Mouse (Mus musculus) myocyte (in vitro differentiated cells): ENCODE measurements at regions not wholly inside any gene's neighbourhood (a gene's known extent, or its start where the extent isn't known, plus 50 kb on each side); places are given as distances from the start of the nearest gene placed in this dataset.

Experiments
- MYOD1 ChIP-seq, 3 experiments: IDR thresholded peaks; one replicate each; pipeline ENCODE4 v1.6.1; 2011; ENCODE audit warnings: control low read depth in 2 of 3, low read depth in 2 of 3, mild to moderate bottlenecking in 2 of 3, moderate library complexity in 1 of 3; ENCODE audit not compliant: insufficient read length in 2 of 3, control insufficient read depth in 1 of 3
- POLR2A ChIP-seq: IDR thresholded peaks from one replicate; pipeline ENCODE4 v1.6.1; 2011; ENCODE audit warnings: low read depth, mild to moderate bottlenecking, control low read depth, moderate library complexity; ENCODE audit not compliant: insufficient read length
- POLR2AphosphoS2 ChIP-seq: IDR thresholded peaks from one replicate; pipeline ENCODE4 v1.6.1; 2011; ENCODE audit warnings: low read depth, control low read depth; ENCODE audit not compliant: insufficient read length
- REST ChIP-seq: IDR thresholded peaks from one replicate; pipeline ENCODE4 v1.6.1; 2011; ENCODE audit warnings: mild to moderate bottlenecking, control low read depth, moderate library complexity; ENCODE audit not compliant: insufficient read depth, insufficient read length

DNA sequence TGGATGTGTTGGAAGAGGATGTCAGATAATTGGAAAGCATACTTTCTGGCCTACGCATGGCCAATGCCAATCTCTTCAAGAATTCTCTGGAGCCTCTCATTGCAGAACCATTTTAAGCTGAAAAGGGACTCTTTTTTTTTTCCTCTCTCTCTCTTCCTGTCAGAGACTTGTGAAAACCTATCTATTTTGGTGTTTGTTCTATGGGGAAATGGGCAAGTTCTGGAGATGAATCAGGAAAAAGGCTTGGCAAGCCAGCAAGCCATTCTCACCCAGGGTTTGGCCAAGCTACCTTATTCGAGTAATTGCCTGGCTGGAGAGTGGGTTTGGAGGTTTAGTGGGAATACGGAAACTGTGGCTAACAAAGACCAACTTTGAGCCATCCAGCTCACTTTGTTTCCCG lies 299.4 kb downstream of the Igsf11 start:
- TF ChIP-seq MYOD1 (IDR thresholded peaks at IDR 0.05; ENCODE audit: control insufficient read depth in 1 of 3, insufficient read length in 2 of 3, low read depth in 2 of 3) = no peak
- no peak for TF ChIP-seq POLR2A
- no peak for TF ChIP-seq POLR2AphosphoS2
- no peak for TF ChIP-seq REST
